Mouse (Mus musculus): Measurements from ENCODE around the gene Lst1.

GRCm38 (mm10) chr17:35198029-35198428 lies 9.8 kb upstream of the Lst1 start:
- no peak for TF ChIP-seq CTCF (IDR thresholded peaks at IDR 0.05; ENCODE audit: extremely low read depth, insufficient read depth, low read length)
- TF ChIP-seq POLR2A (IDR thresholded peaks at IDR 0.05; ENCODE audit: extremely low read depth, insufficient read depth, low read length), result no peak

All from cortical plate, adult 2 months (tissue).